Mouse (Mus musculus) liver, postnatal 0 days (tissue): Measurements from ENCODE around the gene Rgs5.

Experiments used
- CTCF ChIP-seq: sonication (generic); IDR thresholded peaks from 2 replicates; pipeline ENCODE4 v1.5.1; 2016; ENCODE audit warnings: antibody characterized with exemption, low read depth
- EP300 ChIP-seq: IDR thresholded peaks from 2 replicates; pipeline ENCODE4 v1.6.1; 2016; ENCODE audit warnings: antibody characterized with exemption, low read depth, mild to moderate bottlenecking

- TF ChIP-seq EP300 (no peak), CTCF (no peak)
Measured at GRCm38 (mm10) chr1:169644884-169645653, 10.2 kb upstream of the Rgs5 start.
